Mouse (Mus musculus): ENCODE measurements around the gene Cblb.

DNA sequence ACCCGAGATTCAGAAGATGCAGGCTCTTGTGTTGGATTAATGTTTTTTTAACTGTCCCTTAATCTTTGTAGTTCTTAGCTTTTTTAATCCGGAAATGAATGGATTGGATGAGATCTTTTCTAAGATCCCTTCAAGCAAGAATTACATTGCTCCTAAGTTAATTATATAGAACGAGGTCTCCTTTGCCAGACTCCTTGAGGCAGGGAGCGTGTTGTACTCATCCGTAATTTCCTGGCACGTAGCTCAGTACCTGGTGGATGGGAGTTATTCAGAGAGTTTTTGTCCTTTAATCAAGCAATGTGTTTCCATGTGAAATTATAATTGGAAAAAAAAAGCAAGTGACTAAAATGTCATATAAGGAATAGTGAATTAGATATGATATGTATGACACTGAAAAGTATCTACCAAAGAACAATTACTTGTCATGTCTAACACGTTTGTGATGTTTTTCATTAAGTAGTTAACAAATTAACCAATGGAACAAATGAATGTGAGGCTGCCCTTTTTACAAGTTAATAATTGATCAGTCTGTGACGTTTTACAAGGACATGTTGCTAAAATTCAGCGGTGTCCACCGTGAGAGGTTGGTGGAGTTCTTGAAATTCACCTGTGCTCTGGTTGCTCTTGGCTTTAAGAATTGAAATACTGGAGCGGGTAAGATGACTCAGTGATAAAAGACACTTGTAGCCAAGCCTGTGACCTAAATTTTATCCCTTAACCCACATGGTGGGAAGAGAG, 12.5 kb downstream of the Cblb start:
- no peak for TF ChIP-seq EP300 (IDR thresholded peaks at IDR 0.05; ENCODE audit: low read depth)
- no peak for TF ChIP-seq CTCF (IDR thresholded peaks at IDR 0.05; ENCODE audit: low read depth)
